Mouse (Mus musculus) cortical plate, adult 2 months (tissue): ENCODE data around the gene Ofcc1.

Experiments used
- CTCF ChIP-seq: fragments of 200-500 bp; IDR thresholded peaks from 2 replicates; pipeline ENCODE4 v1.5.1; 2011; ENCODE audit warnings: mild to moderate bottlenecking, control low read depth, low read length; ENCODE audit not compliant: insufficient read depth; ENCODE audit errors: extremely low read depth
- POLR2A ChIP-seq: fragments of 200-500 bp; IDR thresholded peaks from 2 replicates; pipeline ENCODE4 v1.6.1; 2011; ENCODE audit warnings: mild to moderate bottlenecking, low read length, control low read depth; ENCODE audit not compliant: insufficient read depth; ENCODE audit errors: extremely low read depth

DNA sequence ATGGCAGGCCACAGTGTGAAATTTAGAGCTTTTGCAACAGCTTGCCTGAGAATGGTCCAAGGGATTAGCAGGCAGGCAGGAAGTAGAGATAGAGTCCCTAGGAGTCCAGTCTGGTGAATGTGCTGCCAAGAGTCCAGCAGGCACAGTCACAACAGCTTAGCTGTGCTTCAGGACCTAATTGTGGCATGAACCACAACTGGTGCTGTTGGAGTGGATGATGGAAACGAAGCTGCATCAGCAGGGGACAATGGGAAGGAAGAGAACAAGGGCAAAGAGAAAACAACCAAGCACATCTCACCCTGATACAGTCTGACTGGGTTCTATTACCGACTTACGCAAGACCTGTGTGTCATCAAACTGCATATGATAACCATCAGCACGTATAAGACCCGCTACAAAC is 300.0 kb downstream of the Ofcc1 start:
- TF ChIP-seq POLR2A (no peak), CTCF (no peak)
